Mouse (Mus musculus) CH12.LX (cell line): ENCODE data around the gene Ikzf1. TPM values are rescaled to one million over a fixed set of nuclear protein-coding genes. Genes with fewer than 3 reads are reported as not detected.
A peak's percentile ranks its signal among the peaks of the same experiment; 100 is the strongest.

ENCODE experiments used
- DNase-seq: peaks from one replicate; pipeline ENCODE4 v3.0.0-alpha.2; 2013; ENCODE audit errors: extremely low read depth
- H3K27ac ChIP-seq: 2 replicates; pipeline ENCODE4 v1.5.1; 2012; ENCODE audit warnings: low read depth, mild to moderate bottlenecking, control low read depth, moderate library complexity; ENCODE audit not compliant: insufficient read depth
- H3K27me3 ChIP-seq: replicated peaks from 2 replicates; pipeline ENCODE3; 2012; ENCODE audit warnings: inconsistent platforms
- H3K36me3 ChIP-seq, 2 experiments: replicated peaks in 1 of 2; 2 replicates each; pipeline versions ENCODE3 to v1.6.1; 2012; ENCODE audit warnings: inconsistent platforms in 1 of 2, low read length in 1 of 2, mild to moderate bottlenecking in 1 of 2, mixed read lengths in 1 of 2, moderate library complexity in 1 of 2; ENCODE audit not compliant: control insufficient read depth in 1 of 2, insufficient read depth in 1 of 2
- H3K4me1 ChIP-seq, 2 experiments: 2 replicates each; pipeline ENCODE4 v1.6.1; 2012; ENCODE audit warnings: inconsistent platforms in 1 of 2, moderate library complexity in 1 of 2; ENCODE audit not compliant: insufficient read depth in 2 of 2, control insufficient read depth in 1 of 2
- H3K4me2 ChIP-seq: 2 replicates; pipeline ENCODE4 v1.6.1; 2012; ENCODE audit warnings: low read depth, mild to moderate bottlenecking, control low read depth; ENCODE audit not compliant: poor library complexity, insufficient read depth, severe bottlenecking
- H3K4me3 ChIP-seq, 3 experiments: fragments of 150-350 bp in 1 of 3; sonication (generic) in 1 of 3; replicated peaks in 1 of 3; 2 replicates each; pipeline versions ENCODE3 to v1.5.1; 2011 to 2012; ENCODE audit warnings: low read depth in 2 of 3, low read length in 2 of 3, mild to moderate bottlenecking in 2 of 3, moderate library complexity in 2 of 3, control low read depth in 1 of 3, improper control_type of control experiment in 1 of 3, inconsistent platforms in 1 of 3, mixed read lengths in 1 of 3; ENCODE audit not compliant: poor library complexity in 1 of 3
- H3K79me2 ChIP-seq: replicated peaks from 2 replicates; pipeline ENCODE4 v1.6.1; 2012; ENCODE audit warnings: mild to moderate bottlenecking, moderate library complexity; ENCODE audit not compliant: control insufficient read depth, poor library complexity, insufficient read depth, severe bottlenecking; ENCODE audit errors: extremely low read depth
- H3K9ac ChIP-seq: 2 replicates; pipeline ENCODE4 v1.6.1; 2012; ENCODE audit warnings: low read depth, mild to moderate bottlenecking, control low read depth, moderate library complexity; ENCODE audit not compliant: insufficient read depth
- H3K9me3 ChIP-seq: replicated peaks from 2 replicates; pipeline ENCODE3; 2012; ENCODE audit warnings: low read length, inconsistent platforms, mixed read lengths
- BHLHE40 ChIP-seq: IDR thresholded peaks from 2 replicates; pipeline ENCODE4 v1.6.1; 2011; ENCODE audit warnings: mild to moderate bottlenecking, low read depth, low read length, improper control_type of control experiment
- CHD1 ChIP-seq: IDR thresholded peaks from 2 replicates; pipeline ENCODE4 v1.6.1; 2012; ENCODE audit warnings: low read depth, low read length, improper control_type of control experiment, inconsistent platforms
- CHD2 ChIP-seq: IDR thresholded peaks from 2 replicates; pipeline ENCODE4 v1.6.1; 2011; ENCODE audit warnings: low read length, improper control_type of control experiment
- CTCF ChIP-seq, 2 experiments: IDR thresholded peaks in 1 of 2; conservative IDR thresholded peaks in 1 of 2; 2 replicates each; pipeline ENCODE4 v1.5.1; 2011 to 2012; ENCODE audit warnings: low read depth in 2 of 2, low read length in 2 of 2, improper control_type of control experiment in 1 of 2, inconsistent platforms in 1 of 2, mild to moderate bottlenecking in 1 of 2, moderate library complexity in 1 of 2
- E2F4 ChIP-seq: IDR thresholded peaks from 2 replicates; pipeline ENCODE4 v1.6.1; 2011; ENCODE audit warnings: low read depth, low read length, improper control_type of control experiment; ENCODE audit not compliant: insufficient replicate concordance
- ELF1 ChIP-seq: IDR thresholded peaks from 2 replicates; pipeline ENCODE4 v1.6.1; 2014; ENCODE audit warnings: low read depth, mild to moderate bottlenecking, inconsistent platforms, low read length, improper control_type of control experiment
- EP300 ChIP-seq: IDR thresholded peaks from 2 replicates; pipeline ENCODE4 v1.6.1; 2011; ENCODE audit warnings: low read length, improper control_type of control experiment
- ETS1 ChIP-seq: conservative IDR thresholded peaks from 2 replicates; pipeline ENCODE4 v1.6.1; 2012; ENCODE audit warnings: low read depth, mild to moderate bottlenecking, inconsistent platforms, low read length, improper control_type of control experiment, moderate library complexity
- GABPA ChIP-seq: IDR thresholded peaks from 2 replicates; pipeline ENCODE4 v1.6.1; 2012; ENCODE audit warnings: low read depth, low read length, improper control_type of control experiment, inconsistent platforms; ENCODE audit not compliant: insufficient replicate concordance
- HCFC1 ChIP-seq: IDR thresholded peaks from 2 replicates; pipeline ENCODE4 v1.6.1; 2012; ENCODE audit warnings: low read depth, mild to moderate bottlenecking, inconsistent platforms, low read length, improper control_type of control experiment
- IRF4 ChIP-seq: IDR thresholded peaks from 2 replicates; pipeline ENCODE4 v1.6.1; 2014; ENCODE audit warnings: low read depth, mild to moderate bottlenecking, inconsistent platforms, low read length, improper control_type of control experiment
- JUN ChIP-seq: IDR thresholded peaks from 2 replicates; pipeline ENCODE4 v1.6.1; 2011; ENCODE audit warnings: low read depth, mild to moderate bottlenecking, low read length, improper control_type of control experiment, moderate library complexity; ENCODE audit not compliant: insufficient read depth
- JUND ChIP-seq: conservative IDR thresholded peaks from 2 replicates; pipeline ENCODE4 v1.6.1; 2011; ENCODE audit warnings: low read depth, low read length, improper control_type of control experiment
- KAT2A ChIP-seq: IDR thresholded peaks from 2 replicates; pipeline ENCODE4 v1.6.1; 2012; ENCODE audit warnings: low read length, improper control_type of control experiment, inconsistent platforms; ENCODE audit not compliant: insufficient replicate concordance
- MAFK ChIP-seq: IDR thresholded peaks from 2 replicates; pipeline ENCODE4 v1.6.1; 2011; ENCODE audit warnings: low read length, improper control_type of control experiment; ENCODE audit not compliant: insufficient replicate concordance
- MAX ChIP-seq: IDR thresholded peaks from 2 replicates; pipeline ENCODE4 v1.6.1; 2011; ENCODE audit warnings: low read length, improper control_type of control experiment
- MAZ ChIP-seq: IDR thresholded peaks from 2 replicates; pipeline ENCODE4 v1.6.1; 2012; ENCODE audit warnings: low read depth, mild to moderate bottlenecking, inconsistent platforms, low read length, improper control_type of control experiment, moderate library complexity
- MEF2A ChIP-seq: IDR thresholded peaks from 2 replicates; pipeline ENCODE4 v1.6.1; 2014; ENCODE audit warnings: low read depth, mild to moderate bottlenecking, inconsistent platforms, low read length, improper control_type of control experiment, borderline replicate concordance
- MXI1 ChIP-seq: IDR thresholded peaks from 2 replicates; pipeline ENCODE4 v1.6.1; 2011; ENCODE audit warnings: mild to moderate bottlenecking, low read depth, low read length, improper control_type of control experiment
- MYC ChIP-seq: IDR thresholded peaks from 2 replicates; pipeline ENCODE4 v1.6.1; 2011; ENCODE audit warnings: low read depth, mild to moderate bottlenecking, improper control_type of control experiment, low read length
- NELFE ChIP-seq: IDR thresholded peaks from 2 replicates; pipeline ENCODE4 v1.6.1; 2011; ENCODE audit warnings: low read depth, low read length, improper control_type of control experiment
- NRF1 ChIP-seq: IDR thresholded peaks from 2 replicates; pipeline ENCODE4 v1.6.1; 2014; ENCODE audit warnings: low read depth, mild to moderate bottlenecking, inconsistent platforms, low read length, improper control_type of control experiment, moderate library complexity
- PAX5 ChIP-seq: IDR thresholded peaks from 2 replicates; pipeline ENCODE4 v1.6.1; 2012; ENCODE audit warnings: low read length, inconsistent platforms, mixed read lengths
- POLR2A ChIP-seq: IDR thresholded peaks from 2 replicates; pipeline ENCODE4 v1.6.1; 2011; ENCODE audit warnings: low read depth, mild to moderate bottlenecking, improper control_type of control experiment, low read length
- POLR2AphosphoS2 ChIP-seq: IDR thresholded peaks from 2 replicates; pipeline ENCODE4 v1.6.1; 2011; ENCODE audit warnings: low read depth, low read length, improper control_type of control experiment
- RAD21 ChIP-seq: IDR thresholded peaks from 2 replicates; pipeline ENCODE4 v1.6.1; 2011; ENCODE audit warnings: low read depth, mild to moderate bottlenecking, low read length, improper control_type of control experiment, moderate library complexity
- RCOR1 ChIP-seq: conservative IDR thresholded peaks from 2 replicates; pipeline ENCODE4 v1.6.1; 2012; ENCODE audit warnings: low read depth, mild to moderate bottlenecking, inconsistent platforms, low read length, improper control_type of control experiment
- SIN3A ChIP-seq: IDR thresholded peaks from 2 replicates; pipeline ENCODE4 v1.6.1; 2012; ENCODE audit warnings: low read length, improper control_type of control experiment, inconsistent platforms
- SMC3 ChIP-seq: IDR thresholded peaks from 2 replicates; pipeline ENCODE4 v1.6.1; 2011; ENCODE audit warnings: low read depth, low read length, improper control_type of control experiment
- TBP ChIP-seq: conservative IDR thresholded peaks from 2 replicates; pipeline ENCODE4 v1.6.1; 2011; ENCODE audit warnings: low read depth, low read length, improper control_type of control experiment
- TCF12 ChIP-seq: IDR thresholded peaks from 2 replicates; pipeline ENCODE4 v1.6.1; 2014; ENCODE audit warnings: low read depth, mild to moderate bottlenecking, inconsistent platforms, low read length, improper control_type of control experiment
- UBTF ChIP-seq: IDR thresholded peaks from 2 replicates; pipeline ENCODE4 v1.6.1; 2012; ENCODE audit warnings: low read depth, mild to moderate bottlenecking, inconsistent platforms, low read length, improper control_type of control experiment, moderate library complexity
- USF1 ChIP-seq: IDR thresholded peaks from 2 replicates; pipeline ENCODE4 v1.6.1; 2014; ENCODE audit warnings: low read depth, mild to moderate bottlenecking, inconsistent platforms, low read length, improper control_type of control experiment
- USF2 ChIP-seq: conservative IDR thresholded peaks from 2 replicates; pipeline ENCODE4 v1.6.1; 2011; ENCODE audit warnings: low read depth, low read length, improper control_type of control experiment
- ZC3H11A ChIP-seq: IDR thresholded peaks from 2 replicates; pipeline ENCODE4 v1.6.1; 2012; ENCODE audit warnings: low read depth, mild to moderate bottlenecking, inconsistent platforms, low read length, improper control_type of control experiment
- ZKSCAN1 ChIP-seq: IDR thresholded peaks from 2 replicates; pipeline ENCODE4 v1.6.1; 2012; ENCODE audit warnings: low read depth, inconsistent platforms, low read length, improper control_type of control experiment, borderline replicate concordance
- ZMIZ1 ChIP-seq: IDR thresholded peaks from 2 replicates; pipeline ENCODE4 v1.6.1; 2012; ENCODE audit warnings: low read depth, mild to moderate bottlenecking, inconsistent platforms, low read length, improper control_type of control experiment
- ZNF384 ChIP-seq: IDR thresholded peaks from 2 replicates; pipeline ENCODE4 v1.6.1; 2012; ENCODE audit warnings: low read depth, low read length, improper control_type of control experiment, inconsistent platforms
- dilution Hi-C: fragments of 300-500 bp; cut with MboI; formaldehyde crosslinking; loops from 2 replicates; pipeline ENCODE4 v1.14.3; 2020; ENCODE audit warnings: low sequenced_read_pairs; ENCODE audit not compliant: extremely low pct_unique_long_range_greater_than_20kb, extremely low pct_ligation_motif_present
- in situ Hi-C: fragments of 300-500 bp; cut with MboI; formaldehyde crosslinking; loops from 3 replicates; pipeline ENCODE4 v1.14.3; 2019; ENCODE audit warnings: low sequenced_read_pairs, low pct_ligation_motif_present, low pct_unique_long_range_greater_than_20kb, mixed read lengths
- polyA plus RNA-seq: library from polyadenylated mRNA; unstranded; fragments of >175 nt; gene quantifications from 2 replicates; pipeline ENCODE4 v1.2.1, GENCODE M21; 2012; ENCODE audit warnings: low read depth; ENCODE audit not compliant: insufficient read length
- total RNA-seq, 2 experiments: library from RNA; depleted of rRNA; stranded (reverse); fragments of 300-350 nt in 1 of 2; fragments of >200 nt in 1 of 2; gene quantifications; 2 replicates each; pipeline ENCODE4 v1.2.3; 2012 to 2014

The Ikzf1 gene
- total and polyA plus RNA-seq, 3 experiments, result 33.1 to 68.7 (median 51.2) TPM

DNA sequence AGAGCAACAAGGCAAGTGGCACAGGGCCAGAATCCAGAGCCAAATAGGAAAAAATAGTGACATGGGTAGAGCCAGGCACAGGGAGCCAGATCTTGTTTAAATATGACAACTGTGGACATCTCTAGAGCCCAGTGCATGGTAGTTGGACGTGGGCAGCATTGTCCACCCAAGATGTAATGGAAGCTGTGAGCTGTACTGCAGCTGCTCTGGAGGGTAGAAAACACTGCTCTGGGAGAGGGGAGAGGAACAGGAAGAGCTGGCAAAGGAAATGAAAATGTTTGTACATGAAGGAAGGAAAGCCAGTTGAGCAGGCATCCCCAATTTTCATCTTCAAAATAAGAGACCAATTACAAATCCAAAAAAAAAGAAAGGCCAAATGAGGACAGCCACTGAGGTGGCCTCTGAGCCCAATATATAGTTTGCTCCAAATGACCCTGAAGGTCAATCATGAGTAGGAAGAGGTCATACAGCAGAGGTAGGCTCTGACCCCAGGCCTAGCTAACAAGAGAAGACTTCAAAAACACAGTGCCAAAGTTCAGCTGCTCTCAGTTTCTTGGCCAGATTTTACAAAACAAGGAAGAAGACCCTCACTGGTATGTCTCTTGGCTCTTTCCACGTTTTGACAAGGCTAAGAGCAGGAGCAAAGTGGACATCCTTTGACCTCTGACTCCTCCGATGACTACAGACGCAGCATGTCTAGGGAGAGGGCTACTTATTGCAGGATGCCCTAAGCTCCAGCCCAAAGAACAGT lies 91.4 kb downstream of the Ikzf1 start:
- no peak for DNase-seq
- Histone ChIP-seq H3K9me3 (no peaks in the 10 kb centered on the region), H3K36me3 (peaks cover 10 to 33% of the 10 kb centered on the region in 2 experiments), H3K27ac (peak overlapping the region; percentile 90), H3K4me3 (peak overlapping the region in 1 of 3 experiments; percentile 23), H3K4me2 (peak overlapping the region; percentile 39), H3K9ac (peak overlapping the region; percentile 30), H3K4me1 (peaks cover 35 to 98% of the 10 kb centered on the region in 2 experiments), H3K79me2 (no peaks in the 10 kb centered on the region; the same call in 1 of the 2 replicates), H3K27me3 (no peaks in the 10 kb centered on the region)
- dilution Hi-C loops (no loop called here), in situ Hi-C loops (no loop called here)
- TF ChIP-seq ETS1, result no peak
- TF ChIP-seq BHLHE40, result no peak
- TF ChIP-seq EP300, result no peak
- TF ChIP-seq ZNF384, result no peak; the same call in 1 of the 2 replicates
- no peak for TF ChIP-seq MAZ
- TF ChIP-seq CHD1, result 0 out of 2 replicates have a peak, but pooled peaks have one; percentile 11
- peak; percentile 57; the same call in 1 of the 2 replicates for TF ChIP-seq ZMIZ1
- no peak for TF ChIP-seq RAD21
- no peak for TF ChIP-seq SMC3
- no peak for TF ChIP-seq MEF2A
- 0 out of 2 replicates have a peak, but pooled peaks have one; percentile 18 for TF ChIP-seq UBTF
- TF ChIP-seq NRF1, result no peak
- 0 out of 2 replicates have a peak, but pooled peaks have one; percentile 21 for TF ChIP-seq NELFE
- TF ChIP-seq ZC3H11A, result no peak
- TF ChIP-seq RCOR1, result no peak
- TF ChIP-seq TCF12, result no peak
- no peak for TF ChIP-seq IRF4
- TF ChIP-seq PAX5, result no peak
- no peak for TF ChIP-seq GABPA
- TF ChIP-seq MXI1, result 0 out of 2 replicates have a peak, but pooled peaks have one; percentile 42
- no peak for TF ChIP-seq ZKSCAN1
- peak; percentile 19; the same call in 1 of the 2 replicates for TF ChIP-seq SIN3A
- no peak for TF ChIP-seq JUN
- no peak for TF ChIP-seq CTCF (conservative IDR thresholded peaks at IDR 0.05 in 1 of 2, IDR thresholded peaks at IDR 0.05 in 1 of 2; ENCODE audit: low read depth in 2 of 2, low read length in 2 of 2)
- no peak for TF ChIP-seq USF1
- no peak for TF ChIP-seq MAFK
- TF ChIP-seq POLR2A, result no peak; the same call in 1 of the 2 replicates
- no peak for TF ChIP-seq ELF1
- TF ChIP-seq TBP, result no peak
- no peak for TF ChIP-seq USF2
- TF ChIP-seq KAT2A, result no peak
- TF ChIP-seq E2F4, result no peak; the same call in 1 of the 2 replicates
- no peak for TF ChIP-seq MYC
- no peak; the same call in 1 of the 2 replicates for TF ChIP-seq MAX
- TF ChIP-seq HCFC1, result no peak; the same call in 1 of the 2 replicates
- TF ChIP-seq CHD2, result peak; percentile 27; the same call in 1 of the 2 replicates
- TF ChIP-seq JUND, result no peak
- TF ChIP-seq POLR2AphosphoS2, result peak; percentile 85; the same call in 1 of the 2 replicates
